Mouse (Mus musculus): ENCODE results near the gene Ccdc187.

Ccdc187 gene

DNA sequence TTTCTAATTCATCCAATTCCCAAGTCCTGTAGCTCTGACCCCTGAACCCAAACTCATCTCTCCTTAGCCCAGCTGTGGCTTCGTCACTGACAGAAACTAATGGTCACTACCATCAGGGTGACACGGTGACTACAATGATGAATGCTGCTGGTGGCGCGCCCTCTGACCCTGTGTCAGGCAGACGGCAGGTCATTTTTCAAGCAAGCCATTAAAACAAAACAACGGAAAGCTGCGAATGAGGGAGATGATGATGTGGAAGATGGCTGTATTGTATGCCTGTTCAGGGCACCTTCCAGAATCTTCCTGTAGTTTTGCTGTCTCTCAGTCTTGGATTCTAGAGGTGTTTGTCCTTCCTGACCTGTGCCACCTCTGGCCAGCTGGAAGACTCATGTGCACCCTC, 8.0 kb downstream of the Ccdc187 start:
- in situ Hi-C loops (cut with MboI; ENCODE audit: low sequenced_read_pairs): loop anchor here (25.0 kb wide), 1 partner anchor 124 kb away; no protein-coding TSS in a partner anchor

DNA sequence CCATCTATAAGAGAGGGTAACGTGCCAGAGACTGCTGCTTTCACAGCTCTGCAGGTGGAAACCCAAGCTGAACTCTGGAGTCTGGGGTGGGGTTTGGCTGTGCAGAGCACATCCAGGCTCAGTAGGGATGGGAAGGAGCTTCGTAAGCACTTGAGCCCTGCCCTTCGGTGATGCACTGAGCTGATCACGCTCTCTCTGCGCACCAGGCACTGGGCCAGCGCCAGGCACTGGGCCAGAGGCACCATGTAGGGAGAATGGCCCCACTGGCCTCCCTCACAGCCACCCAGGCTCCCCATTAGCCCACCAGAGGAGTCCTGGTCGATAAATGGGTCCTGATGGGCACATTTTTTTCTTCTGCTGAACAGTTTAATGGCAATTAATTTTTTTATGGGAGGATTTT, 8.6 kb downstream of the Ccdc187 start:
- in situ Hi-C loops (cut with MboI; ENCODE audit: low sequenced_read_pairs): loop anchor here (25.0 kb wide), 1 partner anchor 124 kb away; no protein-coding TSS in a partner anchor

DNA sequence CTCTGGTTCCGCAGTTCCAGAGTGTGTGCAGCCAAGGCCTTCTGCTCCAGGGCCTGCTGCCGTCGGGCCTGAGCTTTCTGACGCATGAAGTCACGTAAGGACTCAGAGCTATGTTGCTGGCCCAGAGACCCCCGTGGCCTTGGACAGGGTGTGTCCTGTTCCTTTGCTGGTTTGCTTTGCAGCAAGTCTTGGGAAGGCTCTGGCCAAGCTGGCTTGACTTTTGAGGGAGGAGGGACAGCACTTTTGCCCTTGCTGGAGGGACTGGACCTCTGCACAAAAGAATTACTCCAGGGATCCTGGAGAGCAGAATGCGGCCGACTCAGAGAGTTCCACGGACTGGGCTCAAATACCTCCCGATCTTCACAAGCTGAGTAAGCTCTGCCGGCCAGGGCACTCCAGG, 13.8 kb downstream of the Ccdc187 start:
- in situ Hi-C loops (cut with MboI; ENCODE audit: low sequenced_read_pairs): loop anchor here (25.0 kb wide), 1 partner anchor 118 kb away; no protein-coding TSS in a partner anchor

DNA sequence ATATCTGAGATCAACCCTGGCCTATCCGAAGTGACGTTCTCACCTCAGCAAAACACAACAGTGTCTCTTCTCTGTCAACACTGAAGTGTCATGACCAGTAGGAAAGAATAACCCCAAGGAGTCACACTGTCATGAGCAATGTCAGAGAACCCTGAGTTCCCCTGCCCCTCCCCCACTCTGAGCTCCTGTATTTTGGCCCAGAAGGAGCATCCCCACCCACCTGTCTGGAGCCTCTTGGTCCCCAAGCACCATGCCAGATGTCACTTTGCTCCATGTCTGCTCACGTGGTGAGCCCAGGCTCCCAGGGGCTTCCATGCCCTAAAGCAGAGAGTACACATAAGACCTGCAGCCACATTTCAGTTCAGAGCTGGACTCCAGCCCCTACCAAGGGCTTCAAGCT, 14.6 kb downstream of the Ccdc187 start:
- in situ Hi-C loops (cut with MboI; ENCODE audit: low sequenced_read_pairs): loop anchor here (25.0 kb wide), 1 partner anchor 117 kb away; no protein-coding TSS in a partner anchor

DNA sequence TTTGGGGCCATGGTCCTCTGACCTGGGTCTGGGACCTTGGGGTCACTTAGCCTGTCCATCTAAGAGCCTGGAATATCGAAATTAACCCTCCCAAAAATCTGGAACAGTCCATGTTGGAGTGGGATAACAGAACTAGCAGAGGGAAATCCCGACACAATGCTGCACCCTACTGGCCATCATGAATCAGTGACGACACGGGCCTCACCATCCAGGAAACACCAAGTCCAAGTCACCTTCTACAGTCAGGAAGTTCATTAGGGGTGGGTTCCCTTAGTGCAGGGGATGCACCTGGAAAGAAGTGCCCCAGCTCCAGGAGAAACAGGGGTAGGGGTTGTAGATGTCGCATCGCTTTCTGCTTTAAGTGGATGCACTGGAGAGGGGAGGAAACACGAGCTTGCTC, 20.7 kb downstream of the Ccdc187 start:
- in situ Hi-C loops (cut with MboI; ENCODE audit: low sequenced_read_pairs): no loop called here

DNA sequence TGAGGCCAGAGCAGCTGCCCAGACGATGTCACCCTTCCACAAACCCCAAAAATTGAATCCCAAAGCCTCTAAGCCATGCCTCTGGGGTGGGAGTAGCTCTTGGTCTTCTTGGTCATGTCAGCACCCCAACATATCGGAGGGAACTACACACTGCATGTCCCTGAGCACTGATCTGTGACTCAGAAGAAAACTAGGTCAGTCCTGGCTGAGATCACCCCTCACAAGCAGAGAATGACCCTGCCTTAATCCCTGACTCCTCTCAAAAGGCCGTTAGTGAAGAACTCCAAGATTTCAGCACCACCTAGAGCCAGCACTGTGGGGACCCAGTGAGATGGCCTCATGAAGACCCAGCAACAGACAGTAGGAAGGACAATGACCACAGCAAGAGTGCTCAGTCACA, 26.1 kb downstream of the Ccdc187 start:
- in situ Hi-C loops (cut with MboI; ENCODE audit: low sequenced_read_pairs): no loop called here

DNA sequence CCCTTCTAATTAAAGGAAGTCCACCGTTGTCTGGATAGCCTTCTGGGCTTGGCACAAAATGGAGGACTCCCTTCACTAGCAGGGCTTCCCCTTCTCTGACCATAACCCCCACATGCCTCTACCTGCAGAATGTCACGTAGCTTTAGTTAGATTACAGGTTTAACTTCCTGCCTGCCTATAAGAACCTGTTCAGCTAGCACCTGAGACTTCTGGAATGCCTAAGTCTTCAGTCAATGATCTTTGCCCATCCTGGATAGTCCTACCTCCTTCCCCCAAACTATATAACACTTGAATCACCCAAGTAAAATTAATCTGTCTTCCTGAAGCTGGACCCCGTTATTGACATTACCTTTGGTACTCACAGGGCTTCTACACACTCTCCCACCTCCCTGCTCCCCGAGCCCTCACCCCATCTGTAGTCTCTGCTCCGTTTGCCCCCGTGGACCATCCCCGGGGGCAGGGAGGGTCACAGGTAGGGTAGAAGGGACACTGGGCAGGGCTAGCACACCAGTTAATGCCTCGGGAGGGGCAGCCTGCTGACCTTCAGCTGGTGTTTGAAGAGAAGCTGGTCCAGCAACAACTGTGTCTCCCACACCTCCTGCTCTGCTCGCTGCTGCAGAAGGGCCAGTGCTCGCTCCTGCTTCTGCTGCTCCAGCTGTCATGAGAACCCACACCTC, 28.2 kb downstream of the Ccdc187 start:
- in situ Hi-C loops (cut with MboI; ENCODE audit: low sequenced_read_pairs): no loop called here

DNA sequence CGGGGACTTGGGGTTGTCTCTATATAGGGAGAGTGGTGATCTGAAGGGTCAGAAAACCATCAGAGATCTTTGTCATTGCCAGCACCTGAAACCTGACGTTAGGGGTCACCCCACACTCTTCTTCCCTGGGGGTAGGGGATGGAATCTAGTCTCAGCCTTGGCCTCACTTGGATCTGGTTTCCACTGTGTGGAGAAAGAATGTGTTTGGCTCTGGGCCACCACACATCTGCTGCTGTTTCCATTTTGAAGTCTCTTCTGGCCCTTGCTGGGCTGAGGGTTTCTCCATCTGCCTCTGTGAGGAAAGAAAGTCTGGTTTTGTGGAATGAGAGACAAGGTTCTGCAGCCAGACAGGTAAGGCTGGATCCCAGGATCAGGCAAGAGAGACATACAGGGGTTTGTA, 29.3 kb downstream of the Ccdc187 start:
- in situ Hi-C loops (cut with MboI; ENCODE audit: low sequenced_read_pairs): no loop called here

DNA sequence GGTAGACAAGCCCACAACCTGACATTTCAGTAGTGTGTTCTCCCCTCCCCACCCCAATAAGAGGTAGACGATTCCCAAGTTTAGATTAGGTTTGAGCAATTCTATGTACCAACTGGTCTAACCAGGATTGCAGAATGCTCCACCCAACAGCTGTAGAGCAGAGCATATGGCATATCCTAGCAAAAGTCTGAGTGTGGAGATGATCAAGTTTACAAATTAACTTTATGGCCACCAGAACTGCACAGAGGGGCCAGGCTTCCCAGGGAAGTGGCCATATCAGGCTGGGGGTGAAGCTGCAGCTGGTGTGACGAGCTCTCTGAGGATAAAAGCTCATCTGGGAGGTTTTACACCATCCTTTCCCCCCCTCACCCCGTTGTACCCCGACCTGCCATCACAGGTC, 29.7 kb downstream of the Ccdc187 start:
- in situ Hi-C loops (cut with MboI; ENCODE audit: low sequenced_read_pairs): no loop called here

DNA sequence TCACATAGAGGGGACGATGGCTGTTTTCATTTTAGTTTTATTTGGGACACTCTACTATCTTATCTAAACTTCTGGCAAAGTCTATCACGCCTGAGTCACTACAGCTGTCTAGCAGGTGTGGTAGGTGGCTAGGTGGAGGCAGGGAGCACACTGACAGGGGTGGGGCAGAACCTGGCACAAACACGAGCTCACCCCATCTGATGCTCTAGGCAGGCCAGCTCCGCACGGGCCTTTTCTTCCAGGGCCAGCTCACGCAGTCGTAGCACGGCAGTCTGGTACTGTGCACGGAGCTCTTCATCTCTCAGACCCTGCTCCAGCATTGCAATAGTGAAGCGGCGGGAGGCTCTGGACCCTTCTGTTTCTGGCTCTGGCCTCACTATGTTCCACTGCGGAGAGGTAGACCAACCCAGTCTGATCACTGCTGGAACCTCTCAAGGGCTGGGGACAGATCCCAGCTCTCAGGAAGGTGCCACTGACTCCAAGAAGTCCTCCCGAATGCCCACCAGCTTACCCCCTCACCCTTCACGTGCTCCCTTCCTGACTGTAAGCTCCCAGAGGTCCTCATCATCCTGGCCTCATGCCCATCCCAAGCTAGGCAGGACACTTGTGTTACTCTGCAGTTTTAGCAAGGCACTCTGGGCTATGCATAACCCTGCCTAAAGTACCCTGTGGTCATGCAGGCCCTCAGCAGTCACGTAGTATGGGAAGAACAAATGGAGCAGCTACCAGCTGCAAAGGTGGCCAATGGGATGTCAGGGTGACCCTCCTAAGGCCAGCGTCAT, 36.9 kb downstream of the Ccdc187 start:
- in situ Hi-C loops (cut with MboI; ENCODE audit: low sequenced_read_pairs): no loop called here

DNA sequence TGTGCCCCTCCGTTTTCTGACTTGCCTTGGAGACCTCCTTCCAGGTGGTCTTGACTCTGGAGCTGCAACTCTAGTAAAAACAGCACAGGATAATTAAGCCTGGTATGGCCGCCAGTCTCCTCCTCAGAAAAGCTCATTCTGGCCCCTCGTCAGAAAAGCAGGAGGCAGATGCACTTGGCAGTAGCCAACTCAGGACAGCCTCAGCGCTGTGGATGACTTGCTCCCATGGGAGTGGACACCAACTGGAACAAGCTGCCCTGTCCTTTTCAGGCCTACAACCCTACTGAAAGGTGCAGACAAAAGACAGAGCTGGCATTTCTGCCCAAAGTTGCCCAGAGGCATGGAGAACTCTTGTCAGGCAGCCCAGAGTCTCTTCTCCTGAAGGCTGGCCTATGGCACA, 39.5 kb downstream of the Ccdc187 start:
- in situ Hi-C loops (cut with MboI; ENCODE audit: low sequenced_read_pairs): no loop called here

DNA sequence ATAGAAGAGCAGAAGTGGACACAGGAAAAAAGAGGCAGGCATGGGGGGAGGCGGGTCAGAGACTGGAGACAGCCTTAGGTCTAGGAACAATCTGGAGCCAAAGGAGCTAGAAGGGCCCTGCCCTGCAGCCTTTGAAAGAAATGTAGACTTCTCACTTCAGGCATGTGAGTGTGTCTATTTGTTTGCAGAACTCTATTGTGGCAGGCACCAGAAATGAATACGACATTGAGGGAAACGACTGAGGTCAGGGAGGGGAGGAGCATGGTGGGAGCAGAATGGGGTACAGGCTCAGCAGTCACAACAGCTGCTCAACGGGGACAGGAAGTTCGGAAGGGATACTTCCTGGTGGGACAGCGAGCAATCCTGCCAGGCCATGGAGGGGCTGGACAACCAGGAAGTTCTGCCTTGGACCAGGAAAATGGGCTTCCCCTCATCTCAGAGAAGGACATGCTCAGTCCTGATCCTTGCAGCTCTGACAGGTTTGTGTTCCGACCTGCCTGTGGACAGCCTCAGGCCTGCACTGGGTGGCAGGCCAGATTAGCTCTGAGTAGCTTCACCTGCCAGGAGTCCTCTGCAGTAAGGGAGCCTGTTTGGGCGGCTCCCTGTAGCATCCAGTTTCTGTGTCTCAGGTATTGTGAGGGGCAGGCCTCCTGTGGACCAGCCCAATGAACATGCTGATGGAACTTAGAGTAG, 41.7 kb downstream of the Ccdc187 start:
- in situ Hi-C loops (cut with MboI; ENCODE audit: low sequenced_read_pairs): no loop called here

DNA sequence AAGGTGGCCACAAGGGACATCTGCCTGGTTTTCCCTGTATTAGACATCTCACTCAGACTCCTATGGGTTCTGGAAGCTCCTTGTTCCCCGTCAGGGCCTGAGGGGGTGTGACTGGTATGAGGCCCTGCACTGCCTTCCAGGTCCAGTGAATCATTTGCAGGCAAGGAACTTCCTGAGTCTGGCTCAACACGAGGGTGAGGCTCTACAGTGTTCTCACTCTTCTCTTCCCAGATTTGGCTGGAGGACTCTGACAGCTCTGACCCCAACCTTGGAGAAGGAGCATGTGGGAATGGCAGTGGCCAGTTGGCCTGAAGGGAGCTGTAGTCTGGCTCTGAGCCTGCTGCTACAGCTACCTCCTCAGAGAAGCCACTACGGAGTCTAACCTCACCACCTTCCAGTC, 46.8 kb downstream of the Ccdc187 start:
- in situ Hi-C loops (cut with MboI; ENCODE audit: low sequenced_read_pairs): no loop called here

DNA sequence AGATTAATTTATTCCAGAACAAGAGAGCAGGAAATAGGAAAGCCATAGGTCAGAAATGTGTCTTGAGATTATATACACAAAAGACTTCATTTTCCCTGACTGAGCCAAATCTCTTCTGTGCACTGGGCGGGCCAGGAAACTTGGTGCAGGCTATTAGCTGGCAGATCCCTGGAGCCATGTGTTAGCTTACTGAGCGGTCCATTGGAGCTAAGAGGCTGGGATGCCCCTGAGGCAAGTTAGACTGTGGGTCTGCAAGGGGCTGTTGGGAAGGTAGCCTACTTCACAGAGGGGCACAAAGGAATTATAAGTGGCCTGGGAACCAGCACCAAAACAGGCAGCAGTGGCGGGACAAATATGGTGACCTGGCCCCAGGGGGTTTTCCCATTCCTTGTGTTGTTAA, 53.5 kb downstream of the Ccdc187 start:
- in situ Hi-C loops (cut with MboI; ENCODE audit: low sequenced_read_pairs): no loop called here

DNA sequence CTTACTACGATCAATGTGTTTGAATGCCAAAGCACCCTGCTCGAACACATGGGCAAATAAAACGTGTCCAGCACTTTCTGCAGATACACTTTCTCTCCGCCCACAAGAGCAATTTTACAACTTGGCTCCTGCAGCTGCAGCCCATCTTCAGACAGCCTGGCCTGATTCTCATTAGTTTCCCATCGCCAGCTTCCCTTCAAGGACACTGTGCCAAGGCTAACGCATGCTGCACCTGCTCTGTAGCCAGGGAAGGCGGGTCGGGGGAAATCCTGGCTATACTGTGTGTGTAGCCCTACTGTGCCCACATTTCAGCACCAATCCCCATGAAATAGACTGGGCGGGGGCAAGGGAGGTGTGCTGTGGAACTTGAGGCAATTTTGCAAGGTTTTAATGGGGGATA, 54.0 kb downstream of the Ccdc187 start:
- in situ Hi-C loops (cut with MboI; ENCODE audit: low sequenced_read_pairs): no loop called here

DNA sequence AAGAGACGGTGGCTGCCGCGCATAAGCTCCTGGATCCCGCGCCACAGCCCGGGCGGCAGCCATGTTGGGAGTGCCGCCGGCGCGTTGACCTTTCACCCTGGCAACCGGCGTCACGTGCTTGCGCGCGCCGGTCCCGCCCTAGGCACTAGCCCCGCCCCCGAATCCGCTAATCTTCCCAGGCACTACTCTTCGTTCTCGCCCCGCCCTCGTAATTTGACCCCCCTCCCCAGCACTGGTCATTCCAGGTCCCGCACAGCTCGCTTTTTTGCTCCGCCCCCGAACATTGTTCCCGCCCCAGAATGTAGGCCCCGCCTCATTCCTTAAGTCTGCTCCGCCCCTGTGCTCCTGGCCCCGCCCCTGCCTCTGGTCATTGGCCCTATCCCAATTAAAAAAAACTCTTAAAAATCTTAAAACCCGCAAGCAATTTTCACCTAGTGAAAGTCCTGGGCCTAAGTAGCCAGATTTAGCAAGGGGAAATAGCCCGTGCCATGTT, 57.0 kb downstream of the Ccdc187 start, which contains the start of gene Qsox2:
TSS of gene Qsox2 (minus strand) at position 236 of the 493 bp plus-strand sequence.
- in situ Hi-C loops (cut with MboI; ENCODE audit: low sequenced_read_pairs): no loop called here

DNA sequence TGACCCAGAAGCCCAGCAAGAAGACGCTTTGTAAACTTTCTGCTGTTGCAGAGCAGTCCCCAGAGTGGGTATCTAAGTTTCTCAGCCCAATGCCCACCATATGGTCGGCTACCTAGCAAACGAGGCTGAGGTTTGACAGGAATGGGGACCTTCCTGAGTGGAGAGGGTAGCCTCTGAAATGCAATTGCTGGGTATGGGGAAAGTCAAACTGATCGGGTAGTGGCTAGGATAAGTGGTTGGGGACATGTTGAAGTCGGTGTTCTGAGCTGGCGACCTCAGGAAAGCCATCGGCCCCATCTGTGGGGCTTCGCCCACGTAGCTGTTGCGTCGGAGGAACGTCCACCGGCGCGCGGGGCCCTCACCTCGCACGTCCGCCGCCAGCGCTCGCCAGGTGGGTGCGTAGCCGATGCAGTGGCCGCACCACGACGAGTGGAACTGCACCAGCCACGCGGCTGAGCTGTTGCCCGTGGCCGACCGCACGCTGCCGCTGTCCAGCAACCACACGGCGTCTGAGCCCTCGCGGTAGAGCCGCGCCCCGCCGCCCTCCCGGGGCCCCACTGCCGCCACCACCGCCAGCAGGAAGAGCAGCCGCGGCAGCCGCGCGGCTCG, 57.6 kb downstream of the Ccdc187 start:
- in situ Hi-C loops (cut with MboI; ENCODE audit: low sequenced_read_pairs): no loop called here

DNA sequence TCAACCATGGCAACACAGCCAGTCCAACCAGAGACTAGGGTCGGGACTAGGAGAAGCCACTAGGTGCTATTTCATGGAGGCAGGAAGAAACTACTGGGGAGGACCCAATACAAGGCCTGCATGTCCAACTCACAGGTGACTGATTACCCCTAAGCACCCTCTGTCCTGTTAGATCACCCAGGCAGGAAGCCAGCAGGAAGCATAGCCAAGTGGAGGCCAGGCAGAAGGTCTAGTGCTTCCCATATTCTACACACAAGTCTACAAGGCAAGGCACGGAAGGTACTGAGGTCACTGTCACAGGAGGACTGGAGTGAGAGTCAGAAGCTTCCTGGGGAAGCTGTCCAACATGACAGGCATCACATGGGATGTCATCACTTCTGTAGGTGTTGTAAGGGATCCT, 59.6 kb downstream of the Ccdc187 start:
- in situ Hi-C loops (cut with MboI; ENCODE audit: low sequenced_read_pairs): no loop called here

DNA sequence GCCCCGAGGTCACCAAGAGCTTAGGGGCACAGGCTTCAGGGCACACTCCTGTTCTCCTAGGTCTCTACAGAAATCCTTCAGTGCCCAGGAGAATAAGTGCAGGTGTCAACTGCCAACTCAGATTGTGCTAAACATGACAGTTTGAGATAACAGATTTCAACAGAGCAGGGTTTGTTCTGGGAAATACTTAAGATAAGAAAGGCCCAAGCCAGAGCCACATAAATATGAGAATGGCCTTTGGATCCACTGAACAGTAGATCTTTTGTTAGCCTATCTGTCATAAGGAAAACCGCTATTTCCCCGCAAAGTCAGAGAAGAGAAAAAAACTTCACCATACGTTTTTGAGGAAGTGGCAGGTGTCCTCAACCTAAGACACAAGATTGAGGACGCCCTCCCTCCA, 60.1 kb downstream of the Ccdc187 start:
- in situ Hi-C loops (cut with MboI; ENCODE audit: low sequenced_read_pairs): no loop called here

DNA sequence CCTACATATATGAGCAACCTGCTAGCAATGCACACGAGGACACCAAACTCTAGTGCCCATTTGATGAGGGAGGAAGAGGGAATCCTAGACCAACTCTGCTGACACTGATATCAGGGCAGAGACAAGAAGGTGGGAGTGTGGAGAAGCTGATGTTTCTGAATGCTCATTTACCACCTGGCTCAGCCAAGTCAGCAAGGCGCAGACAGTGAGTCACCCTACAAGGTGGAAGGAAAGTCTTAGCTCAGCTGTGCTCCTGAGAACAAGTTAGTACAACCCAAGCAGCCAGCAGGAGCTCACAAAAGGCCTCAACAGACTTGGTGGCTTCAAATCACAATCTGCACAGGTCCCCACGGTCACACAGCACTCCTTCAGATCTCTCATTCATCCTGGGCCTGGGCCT, 63.0 kb downstream of the Ccdc187 start:
- in situ Hi-C loops (cut with MboI; ENCODE audit: low sequenced_read_pairs): no loop called here

DNA sequence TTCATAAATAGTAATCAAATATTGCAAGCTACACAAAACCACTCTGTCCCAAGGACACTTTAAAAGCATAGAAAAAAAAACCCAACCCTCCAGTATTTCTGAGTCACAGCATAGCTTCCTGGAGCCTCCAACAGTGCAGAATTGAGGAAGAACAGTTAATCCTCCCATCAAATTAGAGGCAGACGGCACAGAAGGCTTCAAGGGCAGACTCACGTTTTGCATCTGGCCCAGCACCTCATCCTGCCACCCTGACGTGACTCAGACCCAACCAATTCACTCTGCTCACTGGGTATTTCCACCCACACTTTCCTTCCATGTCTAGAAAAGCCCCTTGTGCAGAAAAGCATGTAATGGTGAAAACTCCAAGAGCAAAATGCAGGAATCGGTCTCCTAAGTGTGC, 64.1 kb downstream of the Ccdc187 start:
- in situ Hi-C loops (cut with MboI; ENCODE audit: low sequenced_read_pairs): no loop called here
